Mouse (Mus musculus) heart, adult 2 months (tissue): Measurements from ENCODE around the gene Cdk17. TPM values are rescaled to one million over a fixed set of nuclear protein-coding genes. Genes with fewer than 3 reads are reported as not detected.

Experiments
- DNase-seq, 2 experiments: peaks; one replicate each; pipeline ENCODE4 v3.0.0; 2021
- H3K27ac ChIP-seq: fragments of 200-600 bp; 2 replicates; pipeline ENCODE4 v1.8.1; 2022
- H3K27me3 ChIP-seq: fragments of 200-500 bp; 2 replicates; pipeline ENCODE4 v1.6.1; 2012; ENCODE audit warnings: mild to moderate bottlenecking, low read length, inconsistent platforms, mixed read lengths; ENCODE audit not compliant: control insufficient read depth, insufficient read depth
- H3K36me3 ChIP-seq: fragments of 200-500 bp; 2 replicates; pipeline ENCODE4 v1.6.1; 2012; ENCODE audit warnings: low read length, inconsistent platforms; ENCODE audit not compliant: control insufficient read depth, insufficient read depth
- H3K4me1 ChIP-seq: fragments of 200-500 bp; 2 replicates; pipeline ENCODE4 v1.6.1; 2011; ENCODE audit warnings: low read length; ENCODE audit not compliant: control insufficient read depth, insufficient read depth
- H3K4me3 ChIP-seq: fragments of 200-600 bp; 2 replicates; pipeline ENCODE4 v1.8.1; 2022
- H3K79me2 ChIP-seq: fragments of 200-500 bp; replicated peaks from 2 replicates; pipeline ENCODE4 v1.6.1; 2012; ENCODE audit warnings: mild to moderate bottlenecking, inconsistent platforms, low read length, moderate library complexity, mixed read lengths; ENCODE audit not compliant: control insufficient read depth, insufficient read depth
- H3K9ac ChIP-seq: fragments of 200-500 bp; 2 replicates; pipeline ENCODE4 v1.6.1; 2012; ENCODE audit warnings: low read depth, mild to moderate bottlenecking, control low read depth, inconsistent platforms, low read length, mixed read lengths
- CTCF ChIP-seq: fragments of 200-600 bp; IDR thresholded peaks from 2 replicates; pipeline ENCODE4 v1.8.1; 2022; ENCODE audit warnings: antibody characterized with exemption, mild to moderate bottlenecking, moderate library complexity
- EP300 ChIP-seq: fragments of 200-500 bp; IDR thresholded peaks from 2 replicates; pipeline ENCODE4 v1.6.1; 2011; ENCODE audit warnings: low read depth, low read length, control low read depth; ENCODE audit not compliant: insufficient read depth
- POLR2A ChIP-seq: fragments of 200-500 bp; IDR thresholded peaks from 2 replicates; pipeline ENCODE4 v1.6.1; 2011; ENCODE audit warnings: mild to moderate bottlenecking, low read depth, low read length, control low read depth; ENCODE audit not compliant: insufficient read depth
- WGBS: fragments of 180-500 bp; shearing (Covaris S2); methylation state at CpG from one replicate; pipeline ENCODE4 v1.1.7; 2018; 5-methylcytosine and 5-hydroxymethylcytosine counted together
- intact Hi-C: fragments of 180-260 bp; cut with DNase I; formaldehyde crosslinking; loops from one replicate; pipeline ENCODE4 v1.15.1; 2025
- polyA plus RNA-seq: library from polyadenylated mRNA; depleted of rRNA; stranded (reverse); fragments of >200 nt; gene quantifications from 2 replicates; pipeline ENCODE4 v1.2.3, GENCODE M21; 2012
- total RNA-seq, 2 experiments: library from RNA; stranded (reverse); gene quantifications; 2 replicates each; pipeline ENCODE4 v1.2.3; 2021

The Cdk17 gene
- total and polyA plus RNA-seq, 3 experiments = 14.3 to 18.8 (median 16.6) TPM

- no peaks in the 10 kb centered on the region; the same call in 1 of the 2 replicates for H3K36me3 ChIP-seq
- no peak overlapping the region for H3K9ac ChIP-seq
- TF ChIP-seq EP300 (no peak), CTCF (no peak), POLR2A (no peak)
- H3K4me3 ChIP-seq = no peak overlapping the region
- no peak overlapping the region for H3K27ac ChIP-seq
- H3K4me1 ChIP-seq = peaks cover 13% of the 10 kb centered on the region
- H3K27me3 ChIP-seq = no peaks in the 10 kb centered on the region
- intact Hi-C loops = no loop called here
- WGBS = 71% methylated on average over 3 of the region's 3 CpGs
- peaks cover 15% of the 10 kb centered on the region for H3K79me2 ChIP-seq
- DNase-seq = no peak
These were observed 38.3 kb downstream of the Cdk17 start for GRCm38 (mm10) chr10:93198958-93199357.

GRCm38 (mm10) chr10:93201846-93202458, 41.3 kb downstream of the Cdk17 start:
- Histone ChIP-seq H3K79me2 (peaks cover 17% of the 10 kb centered on the region), H3K4me3 (no peak overlapping the region), H3K4me1 (peaks cover 8% of the 10 kb centered on the region), H3K9ac (no peak overlapping the region), H3K36me3 (no peaks in the 10 kb centered on the region; the same call in 1 of the 2 replicates), H3K27me3 (no peaks in the 10 kb centered on the region), H3K27ac (no peak overlapping the region)
- WGBS = 79% methylated on average over 6 of the region's 6 CpGs
- no peak for DNase-seq
- no peak for TF ChIP-seq EP300
- TF ChIP-seq CTCF = no peak
- TF ChIP-seq POLR2A = no peak
- intact Hi-C loops = no loop called here

- H3K4me3 ChIP-seq = no peak overlapping the region
- H3K79me2 ChIP-seq = peaks cover 12% of the 10 kb centered on the region
- TF ChIP-seq POLR2A (no peak), CTCF (no peak), EP300 (no peak)
- H3K9ac ChIP-seq = no peak overlapping the region
- H3K27me3 ChIP-seq = no peaks in the 10 kb centered on the region
- WGBS = 74% methylated on average over 4 of the region's 4 CpGs
- H3K27ac ChIP-seq = no peak overlapping the region
- intact Hi-C loops = no loop called here
- peaks cover 6% of the 10 kb centered on the region for H3K4me1 ChIP-seq
- no peak for DNase-seq
- 0 out of 2 replicates have a peak, but pooled peaks cover 3% of the 10 kb centered on the region for H3K36me3 ChIP-seq
These were observed 44.7 kb downstream of the Cdk17 start for GRCm38 (mm10) chr10:93205287-93205956.

GRCm38 (mm10) chr10:93207176-93207575, 46.5 kb downstream of the Cdk17 start:
- Histone ChIP-seq H3K27ac (no peak overlapping the region), H3K79me2 (peaks cover 8% of the 10 kb centered on the region), H3K27me3 (no peaks in the 10 kb centered on the region), H3K4me3 (no peak overlapping the region), H3K36me3 (peaks cover 6% of the 10 kb centered on the region; the same call in 1 of the 2 replicates), H3K9ac (no peak overlapping the region), H3K4me1 (peaks cover 2% of the 10 kb centered on the region)
- no peak for DNase-seq
- intact Hi-C loops = no loop called here
- 80% methylated on average over 5 of the region's 5 CpGs for WGBS
- TF ChIP-seq EP300 (no peak), CTCF (no peak), POLR2A (no peak)

- Histone ChIP-seq H3K27me3 (no peaks in the 10 kb centered on the region), H3K4me1 (peaks cover 13% of the 10 kb centered on the region), H3K79me2 (no peaks in the 10 kb centered on the region), H3K4me3 (no peak overlapping the region), H3K27ac (no peak overlapping the region), H3K36me3 (peaks cover 19% of the 10 kb centered on the region), H3K9ac (no peak overlapping the region)
- TF ChIP-seq CTCF (no peak), EP300 (no peak), POLR2A (no peak)
- DNase-seq = no peak
- intact Hi-C loops = loop anchor here (5.0 kb wide), 1 partner anchor 45 kb away; no protein-coding TSS in a partner anchor
- WGBS = 75% methylated on average over 2 of the region's 2 CpGs
These were observed 52.0 kb downstream of the Cdk17 start for GRCm38 (mm10) chr10:93212699-93213098.

- no peak overlapping the region for H3K4me3 ChIP-seq
- H3K79me2 ChIP-seq = no peaks in the 10 kb centered on the region
- WGBS = 82% methylated on average over 7 of the region's 7 CpGs
- H3K27ac ChIP-seq = no peak overlapping the region
- peaks cover 11% of the 10 kb centered on the region for H3K4me1 ChIP-seq
- TF ChIP-seq POLR2A (no peak), CTCF (no peak), EP300 (no peak)
- intact Hi-C loops = loop anchor here (5.0 kb wide), 1 partner anchor 46 kb away; no protein-coding TSS in a partner anchor
- H3K9ac ChIP-seq = no peak overlapping the region
- H3K36me3 ChIP-seq = peaks cover 19% of the 10 kb centered on the region
- H3K27me3 ChIP-seq = no peaks in the 10 kb centered on the region
- DNase-seq = no peak
These were observed 52.7 kb downstream of the Cdk17 start for GRCm38 (mm10) chr10:93213339-93213738.
